21 mouse cellular contexts compared by ENCODE assay signal in genomic region chr11:78290654-78291053, GRCm38 (mm10). TPM values are rescaled to one million over a fixed set of nuclear protein-coding genes. Genes with fewer than 3 reads are reported as not detected.
DNase-seq lines count a peak whose midpoint lies in the region; TF ChIP-seq lines count a peak whose summit lies in the region.
"Had no signal": no experiment of that assay in that cellular context is flagged by ENCODE, and none has a peak within 500 bp of the region (broad histone marks: within the 10 kb centered on the region; RNA-seq: fewer than 3 reads in every experiment).

BC030499 (plus strand) TSS chr11:78290841.

- H3K36me3 ChIP-seq in testis, adult 2 months (ENCODE audit: control insufficient read depth, insufficient read depth, low read length): peaks cover 6% of the 10 kb centered on the region

- peak; percentile 39; the same call in 1 of the 2 replicates for TF ChIP-seq POLR2A in testis, adult 2 months (IDR thresholded peaks at IDR 0.05; ENCODE audit: control insufficient read depth, low read depth, low read length)

- H3K27ac ChIP-seq in testis, adult 2 months (ENCODE audit: control insufficient read depth, insufficient read depth, low read depth, low read length): no peak within 1 kb of the TSS
- H3K27ac ChIP-seq: embryonic facial prominence, embryonic 12.5 days; forebrain, embryonic 13.5 days; hindbrain, embryonic 12.5 days; kidney, postnatal 0 days; limb, embryonic 15.5 days; liver, embryonic 15.5 days; neural tube, embryonic 12.5 days had no signal

- H3K27me3 ChIP-seq in testis, adult 2 months (ENCODE audit: control insufficient read depth, insufficient read depth, low read length): no peaks in the 10 kb centered on the region
- H3K27me3 ChIP-seq: embryonic facial prominence, embryonic 12.5 days; forebrain, embryonic 13.5 days; heart, embryonic 12.5 days; hindbrain, embryonic 12.5 days; limb, embryonic 15.5 days; liver, embryonic 15.5 days; neural tube, embryonic 12.5 days had no signal

- no peak within 1 kb of the TSS for H3K4me3 ChIP-seq in testis, adult 2 months (ENCODE audit: control insufficient read depth, low read depth, low read length)
- H3K4me3 ChIP-seq: embryonic facial prominence, embryonic 12.5 days; erythroblast, embryonic 14.5 days; forebrain, embryonic 13.5 days; heart, embryonic 12.5 days; hindbrain, embryonic 12.5 days; limb, embryonic 15.5 days; liver, embryonic 15.5 days; neural tube, embryonic 12.5 days had no signal

- intact Hi-C loops in left cerebral cortex, postnatal 10 days (cut with DNase I): no loop called here
- intact Hi-C loops in left cerebral cortex, postnatal 25 days (cut with DNase I): no loop called here

- peak; percentile 44 for DNase-seq in left cerebral cortex, adult 11 months (ENCODE audit: low spot score)
- DNase-seq in left cerebral cortex, postnatal 10 days (ENCODE audit: extremely low spot score in 1 of 2, low spot score in 2 of 2): no peak
- no peak for DNase-seq in testis, postnatal 10 days (ENCODE audit: low spot score)
- peak; percentile 42 to 81 for DNase-seq in left cerebral cortex, postnatal 25 days (ENCODE audit: low spot score in 2 of 2)
- no peak for DNase-seq in c-Kit-positive CD71-positive TER-119-positive erythroid progenitor cells, embryonic 14.5 days (ENCODE audit: low spot score)
- no peak for DNase-seq in cerebellum, adult 9-10 months
- DNase-seq: cerebellum, adult 9-11 months; heart, adult 11 months; heart, postnatal 14 days; kidney, adult 18-20 months; spleen, adult 18-20 months had no signal

- H3K4me1 ChIP-seq in testis, adult 2 months (ENCODE audit: control insufficient read depth, insufficient read depth, low read length): no peaks in the 10 kb centered on the region
- H3K4me1 ChIP-seq: embryonic facial prominence, embryonic 12.5 days; forebrain, embryonic 13.5 days; heart, embryonic 12.5 days; hindbrain, embryonic 12.5 days; limb, embryonic 15.5 days; liver, embryonic 15.5 days; neural tube, embryonic 12.5 days had no signal

- TF ChIP-seq CTCF in testis, adult 2 months (IDR thresholded peaks at IDR 0.05; ENCODE audit: control insufficient read depth, insufficient read depth, insufficient replicate concordance, low read depth, low read length): no peak

RNA-seq across cellular contexts. Expression of gene BC030499, which starts in this region (rescaled TPM):
- 1 to 10 TPM; 1.6 TPM for total RNA-seq in left cerebral cortex, postnatal 10 days (2021)
- polyA plus RNA-seq in testis, adult 2 months (2012; rRNA removed): 0.22 and 0.28 TPM in 2 replicates
- 10 to 100 TPM; 15.3 to 19.1 TPM for total RNA-seq in left cerebral cortex, postnatal 25 days (2021)
- polyA plus RNA-seq: kidney, postnatal 0 days had no signal

Comparison
In these comparisons a context has a peak if more than half of its experiments do, and no peak if none do; other contexts are left out.
1. RNA of gene BC030499 (total RNA-seq): 15.3 to 19.1 TPM in left cerebral cortex, postnatal 25 days; 1.6 TPM in left cerebral cortex, postnatal 10 days; every median in the first group is over 4 times any median in the second.
2. DNase-seq: peak in left cerebral cortex, adult 11 months (single experiment) and left cerebral cortex, postnatal 25 days (2 of 2); none in left cerebral cortex, postnatal 10 days (0 of 2), testis, postnatal 10 days (single experiment), c-Kit-positive CD71-positive TER-119-positive erythroid progenitor cells, embryonic 14.5 days (single experiment) and cerebellum, adult 9-10 months (single experiment).